Mouse (Mus musculus) embryonic facial prominence, embryonic 10.5 days (tissue): ENCODE measurements at regions not wholly inside any gene's neighbourhood (a gene's known extent, or its start where the extent isn't known, plus 50 kb on each side); places are given as distances from the start of the nearest gene placed in this dataset.

Experiments used
- DNase-seq: peaks from one replicate; pipeline ENCODE4 v3.0.0-alpha.2; 2017; ENCODE audit warnings: low spot score
- H3K27ac ChIP-seq: fragments of 300-500 bp; sonication (generic); replicated peaks from 2 replicates; pipeline ENCODE4 v1.5.1; 2016; ENCODE audit warnings: mild to moderate bottlenecking
- H3K27me3 ChIP-seq: fragments of 300-500 bp; sonication (generic); replicated peaks from 2 replicates; pipeline ENCODE4 v1.6.1; 2016; ENCODE audit warnings: low read depth, mild to moderate bottlenecking; ENCODE audit not compliant: poor library complexity, severe bottlenecking
- H3K36me3 ChIP-seq: fragments of 300-500 bp; sonication (generic); replicated peaks from 2 replicates; pipeline ENCODE4 v1.6.1; 2016; ENCODE audit warnings: mild to moderate bottlenecking, moderate library complexity
- H3K4me1 ChIP-seq: fragments of 300-500 bp; sonication (generic); 2 replicates; pipeline ENCODE4 v1.6.1; 2016
- H3K4me3 ChIP-seq: fragments of 300-500 bp; sonication (generic); 2 replicates; pipeline ENCODE4 v1.5.1; 2016; ENCODE audit warnings: mild to moderate bottlenecking, moderate library complexity
- H3K9me3 ChIP-seq: fragments of 300-500 bp; sonication (generic); 2 replicates; pipeline ENCODE4 v1.6.1; 2016; ENCODE audit warnings: mild to moderate bottlenecking
- WGBS: fragments of 180-500 bp; shearing (Covaris S2); methylation state at CpG from one replicate; pipeline ENCODE4 v1.1.7; 2016; 5-methylcytosine and 5-hydroxymethylcytosine counted together

- Histone ChIP-seq H3K27me3 (no peaks in the 10 kb centered on the region), H3K4me3 (no peak overlapping the region), H3K36me3 (no peaks in the 10 kb centered on the region), H3K4me1 (no peaks in the 10 kb centered on the region), H3K9me3 (no peaks in the 10 kb centered on the region; the same call in 1 of the 2 replicates), H3K27ac (no peak overlapping the region)
- 89% methylated on average over 2 of the region's 2 CpGs for WGBS
- no peak for DNase-seq
Observed at GRCm38 (mm10) chr1:183962486-183962885, 50.6 kb upstream of the Dusp10 start.

DNA sequence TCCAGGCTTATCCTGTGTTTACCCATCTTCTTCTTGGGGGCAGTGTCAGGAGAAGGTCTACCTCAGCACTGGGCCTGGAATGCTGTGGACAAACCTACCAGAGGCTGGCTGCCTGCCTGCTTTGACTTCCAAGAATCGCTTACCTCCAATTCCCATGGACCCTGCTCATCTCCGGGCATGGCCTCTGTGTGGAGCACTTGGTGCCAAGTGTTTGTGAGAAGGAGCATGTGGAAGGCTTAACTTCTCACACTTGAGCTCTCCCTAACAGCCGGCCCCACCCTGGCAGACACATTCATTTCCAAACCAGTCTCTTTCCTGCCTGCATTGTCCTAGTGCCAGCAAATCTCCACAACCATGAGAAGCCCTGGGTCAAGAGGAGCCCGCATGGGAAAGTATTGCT is 49.8 kb upstream of the Dusp10 start:
- H3K4me1 ChIP-seq, result no peaks in the 10 kb centered on the region
- 90% methylated on average over 4 of the region's 4 CpGs for WGBS

More for the DNA sequence above, 49.8 kb upstream of the Dusp10 start:
- no peaks in the 10 kb centered on the region for H3K36me3 ChIP-seq
- H3K4me3 ChIP-seq, result no peak overlapping the region
- H3K9me3 ChIP-seq, result no peaks in the 10 kb centered on the region; the same call in 1 of the 2 replicates
- no peak overlapping the region for H3K27ac ChIP-seq
- DNase-seq, result no peak
- H3K27me3 ChIP-seq, result no peaks in the 10 kb centered on the region
